Mouse (Mus musculus): ENCODE data around the gene Pck1.

DNA sequence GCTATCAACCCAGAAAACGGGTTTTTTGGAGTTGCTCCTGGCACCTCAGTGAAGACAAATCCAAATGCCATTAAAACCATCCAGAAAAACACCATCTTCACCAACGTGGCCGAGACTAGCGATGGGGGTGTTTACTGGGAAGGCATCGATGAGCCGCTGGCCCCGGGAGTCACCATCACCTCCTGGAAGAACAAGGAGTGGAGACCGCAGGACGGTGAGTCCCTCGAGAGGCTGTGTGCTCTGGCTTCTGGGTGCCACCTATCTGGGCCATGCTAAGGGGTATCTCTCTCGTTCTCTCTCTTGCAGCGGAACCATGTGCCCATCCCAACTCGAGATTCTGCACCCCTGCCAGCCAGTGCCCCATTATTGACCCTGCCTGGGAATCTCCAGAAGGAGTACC lies 4.1 kb downstream of the Pck1 start:
- TF ChIP-seq CTCF (IDR thresholded peaks at IDR 0.05; ENCODE audit: low read depth) = no peak
- TF ChIP-seq EP300 (IDR thresholded peaks at IDR 0.05; ENCODE audit: low read depth) = no peak

Measured in heart, postnatal 0 days (tissue).